Mouse (Mus musculus) NIH3T3 (cell line): ENCODE measurements around the gene Xrcc1.
"Not testable (repeated sequence)": the region's sequence is repeated elsewhere in the genome, so short reads cannot be mapped to it uniquely, and the experiment has no call there.

ENCODE experiments used
- DNase-seq: peaks from one replicate; pipeline ENCODE4 v3.0.0-alpha.2; 2012; ENCODE audit warnings: low read depth

Xrcc1 gene

DNA sequence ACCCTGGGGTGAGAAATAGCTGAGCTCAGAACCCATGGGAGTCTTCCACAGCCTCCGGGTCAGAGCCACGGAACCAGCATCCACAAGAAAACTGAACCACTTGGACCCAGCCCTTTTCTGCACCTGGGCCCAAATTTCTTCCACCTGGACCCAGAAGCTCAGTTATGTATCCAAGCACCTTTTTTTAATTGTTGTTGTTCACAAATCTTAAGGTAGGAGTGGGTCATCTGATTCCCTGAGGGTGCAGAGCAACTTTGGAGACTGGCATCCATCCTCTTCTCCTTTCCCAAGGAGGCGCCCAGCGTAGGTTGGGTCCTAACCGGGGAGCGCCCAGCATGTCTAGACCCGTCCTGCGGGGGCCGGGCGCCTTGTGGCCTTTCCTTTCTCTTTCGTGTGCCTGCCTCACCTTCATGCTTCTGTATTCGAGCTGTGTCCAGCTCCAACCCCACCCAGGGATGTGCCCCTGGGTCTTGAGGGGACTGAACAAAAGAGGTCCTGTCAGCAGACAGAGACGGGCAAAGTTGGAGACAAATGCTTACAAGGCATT, at the start of gene Xrcc1, which contains the start of gene Pinlyp:
Xrcc1 (plus strand) TSS at position 222 of the 547 bp plus-strand sequence.
Pinlyp (minus strand) TSS at position 51 of the 547 bp plus-strand sequence.
- DNase-seq = no peak

DNA sequence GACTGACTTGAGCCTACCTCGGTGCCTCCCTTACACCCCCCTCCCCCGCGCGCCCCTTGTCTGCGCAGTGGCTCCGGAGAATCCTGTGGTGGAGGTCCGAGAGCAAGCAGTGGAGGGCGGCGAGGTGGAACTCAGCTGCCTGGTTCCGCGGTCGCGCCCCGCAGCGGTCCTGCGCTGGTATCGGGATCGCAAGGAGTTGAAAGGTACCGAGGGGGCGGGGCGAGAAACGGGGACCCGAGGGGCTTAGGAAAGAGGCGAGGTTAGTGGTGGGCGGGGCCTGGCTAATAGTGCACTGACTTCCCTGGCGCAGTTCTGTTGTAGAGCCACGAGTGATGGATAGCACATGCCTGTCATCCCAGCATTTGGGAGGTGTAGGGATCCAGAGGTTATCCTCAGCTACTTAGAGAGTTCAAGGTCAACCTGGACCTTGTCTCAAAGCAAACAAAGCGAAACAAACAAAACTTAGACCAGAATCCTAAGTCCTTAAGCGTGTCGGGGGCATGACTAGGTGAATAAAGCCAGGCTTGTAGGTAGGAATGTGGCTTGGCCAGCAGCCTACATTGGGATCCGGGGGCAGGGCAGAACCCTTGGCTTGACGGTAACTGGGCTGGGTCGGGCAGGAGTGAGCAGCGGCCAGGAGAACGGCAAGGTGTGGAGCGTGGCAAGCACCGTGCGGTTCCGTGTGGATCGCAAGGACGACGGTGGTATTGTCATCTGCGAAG, 46.1 kb upstream of the Xrcc1 start:
- DNase-seq = no peak

DNA sequence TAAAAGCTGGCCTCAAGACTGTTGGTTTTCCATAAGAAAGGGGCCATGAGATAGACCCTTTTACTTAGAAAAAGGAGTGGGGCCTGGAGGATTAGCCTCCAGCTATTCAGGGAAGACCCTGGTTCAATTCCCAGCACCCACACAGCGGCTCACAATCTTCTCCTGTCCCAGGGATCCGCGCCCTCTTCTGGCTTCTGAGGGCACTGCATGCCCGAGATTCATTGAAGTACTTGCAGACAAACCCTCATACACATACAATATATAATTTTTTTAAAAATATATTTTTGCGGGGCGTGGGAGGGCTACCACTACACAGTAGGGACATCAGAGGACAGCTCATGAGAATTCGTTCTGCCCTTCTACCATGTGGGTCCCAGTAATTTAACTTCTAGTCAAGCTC, 45.2 kb upstream of the Xrcc1 start:
- peak; percentile 49 for DNase-seq

DNA sequence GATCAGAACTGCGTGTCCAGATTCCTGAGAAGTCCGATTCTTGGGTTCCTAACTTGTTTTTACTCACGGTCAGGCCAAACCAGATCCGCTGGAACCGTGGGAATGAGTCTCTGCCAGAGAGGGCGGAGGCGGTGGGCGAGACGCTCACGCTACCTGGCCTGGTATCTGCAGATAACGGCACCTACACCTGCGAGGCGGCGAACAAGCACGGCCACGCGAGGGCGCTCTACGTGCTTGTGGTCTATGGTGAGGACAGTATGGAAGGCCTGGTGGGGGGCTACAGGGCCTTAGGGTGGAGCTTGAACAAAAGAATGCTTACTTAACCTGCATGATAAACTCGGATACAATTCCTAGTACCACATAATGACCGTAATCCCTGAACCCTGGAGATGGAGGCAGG, 44.6 kb upstream of the Xrcc1 start:
- DNase-seq = no peak

DNA sequence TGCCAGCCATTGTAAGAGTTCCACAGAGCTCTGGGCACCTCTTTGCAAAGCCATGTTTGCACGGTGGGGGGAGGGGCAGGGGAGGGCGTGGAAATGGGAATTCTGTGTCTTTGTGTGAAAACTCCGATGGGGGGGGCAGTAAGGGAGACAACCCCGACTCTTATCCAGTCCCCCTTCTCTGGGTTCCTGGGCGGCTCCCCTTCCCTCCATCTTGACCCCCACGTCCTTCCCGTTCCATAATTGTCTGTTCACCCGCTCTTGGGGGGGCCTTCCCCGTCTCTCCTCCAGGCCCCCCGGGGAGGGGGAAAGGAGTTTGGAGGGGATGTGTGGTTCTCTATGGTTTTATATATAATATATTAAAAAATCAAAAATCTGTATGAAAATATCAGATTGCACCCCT, 42.1 kb upstream of the Xrcc1 start:
- no peak for DNase-seq

DNA sequence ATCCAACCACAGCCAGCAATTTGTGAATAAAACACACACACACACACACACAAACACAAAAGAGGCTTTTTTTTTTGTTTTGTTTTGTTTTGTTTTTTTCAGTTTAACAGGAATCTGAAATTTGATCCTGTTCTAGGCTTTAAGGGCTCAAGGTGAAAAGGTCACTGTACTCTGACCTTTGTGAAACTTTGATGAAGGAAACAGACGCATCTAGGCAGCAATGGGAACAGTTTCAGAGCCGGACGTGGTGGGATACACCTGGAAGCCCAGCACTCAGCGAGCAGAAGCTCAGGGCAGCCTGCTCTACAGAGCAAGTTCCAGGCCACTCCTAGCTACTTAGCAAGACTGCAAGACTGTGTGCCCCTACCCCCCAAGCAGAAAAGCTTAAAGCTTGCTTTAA, 41.2 kb upstream of the Xrcc1 start:
- no peak for DNase-seq

DNA sequence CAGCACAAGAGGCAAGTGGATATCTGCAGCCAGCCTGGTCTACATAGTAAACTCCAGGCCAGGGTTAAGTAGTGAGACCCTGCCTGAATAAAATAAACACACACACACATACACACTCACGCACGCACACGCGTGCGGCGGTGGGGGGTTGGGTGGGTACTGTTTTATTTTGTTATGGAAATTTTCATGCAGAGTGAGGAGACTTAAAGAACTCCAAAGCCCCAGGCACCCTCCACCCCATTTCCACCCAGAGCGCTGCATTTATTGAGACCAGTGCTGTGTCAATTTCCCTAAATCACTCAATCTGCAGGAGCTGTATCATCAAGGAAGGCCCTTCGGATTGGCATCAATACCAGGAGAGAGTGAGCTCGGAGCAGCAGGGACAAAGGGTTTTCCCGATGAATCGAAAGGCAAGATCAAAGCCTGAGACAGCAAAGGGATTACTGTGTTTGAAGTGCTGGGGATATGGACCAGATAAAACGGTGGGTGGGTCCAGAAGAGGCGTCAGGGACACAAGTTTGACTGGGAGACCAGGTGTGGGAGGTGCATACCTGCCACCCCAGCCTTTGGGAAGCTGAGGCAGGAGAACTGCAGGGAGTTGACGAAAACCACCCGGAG, 40.5 kb upstream of the Xrcc1 start:
- DNase-seq = no peak

DNA sequence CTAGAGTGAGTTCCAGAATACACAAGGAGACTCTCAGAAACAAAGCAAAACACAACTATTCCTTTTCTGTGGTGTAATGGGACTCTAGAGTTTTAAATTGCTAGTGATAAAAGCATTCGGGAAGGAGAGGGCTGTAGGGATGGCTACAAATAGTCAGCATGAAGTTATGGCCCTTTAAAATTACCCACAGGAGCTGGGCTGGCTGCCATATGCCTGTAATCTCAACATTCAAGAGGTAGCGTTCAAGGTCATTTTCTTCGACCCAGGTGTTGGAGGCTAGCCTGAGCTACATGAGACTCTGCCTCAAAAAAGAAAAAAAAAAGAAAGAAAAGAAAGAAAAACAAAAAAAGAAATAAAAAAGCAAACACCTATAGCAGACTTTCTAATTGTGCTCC, 40.0 kb upstream of the Xrcc1 start:
- DNase-seq = peak; percentile 54

DNA sequence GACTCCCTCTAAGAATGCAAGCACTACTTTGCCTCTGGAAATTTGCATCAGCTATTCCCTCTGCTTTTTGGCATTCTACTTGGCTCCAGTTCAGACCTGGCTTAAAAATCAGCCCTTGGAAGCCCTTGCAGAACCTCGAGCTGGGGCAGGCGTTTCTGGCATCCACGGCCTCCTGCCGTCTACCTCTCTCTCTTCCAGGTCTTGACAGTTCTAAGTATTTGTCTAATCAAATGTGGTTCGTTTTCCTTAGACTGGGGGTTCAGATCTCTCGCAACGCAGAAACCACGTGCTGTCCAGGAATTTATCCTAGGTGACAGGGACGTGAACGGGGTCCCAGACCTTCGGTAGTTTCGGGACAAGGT, 39.6 kb upstream of the Xrcc1 start:
- DNase-seq = peak; percentile 85

DNA sequence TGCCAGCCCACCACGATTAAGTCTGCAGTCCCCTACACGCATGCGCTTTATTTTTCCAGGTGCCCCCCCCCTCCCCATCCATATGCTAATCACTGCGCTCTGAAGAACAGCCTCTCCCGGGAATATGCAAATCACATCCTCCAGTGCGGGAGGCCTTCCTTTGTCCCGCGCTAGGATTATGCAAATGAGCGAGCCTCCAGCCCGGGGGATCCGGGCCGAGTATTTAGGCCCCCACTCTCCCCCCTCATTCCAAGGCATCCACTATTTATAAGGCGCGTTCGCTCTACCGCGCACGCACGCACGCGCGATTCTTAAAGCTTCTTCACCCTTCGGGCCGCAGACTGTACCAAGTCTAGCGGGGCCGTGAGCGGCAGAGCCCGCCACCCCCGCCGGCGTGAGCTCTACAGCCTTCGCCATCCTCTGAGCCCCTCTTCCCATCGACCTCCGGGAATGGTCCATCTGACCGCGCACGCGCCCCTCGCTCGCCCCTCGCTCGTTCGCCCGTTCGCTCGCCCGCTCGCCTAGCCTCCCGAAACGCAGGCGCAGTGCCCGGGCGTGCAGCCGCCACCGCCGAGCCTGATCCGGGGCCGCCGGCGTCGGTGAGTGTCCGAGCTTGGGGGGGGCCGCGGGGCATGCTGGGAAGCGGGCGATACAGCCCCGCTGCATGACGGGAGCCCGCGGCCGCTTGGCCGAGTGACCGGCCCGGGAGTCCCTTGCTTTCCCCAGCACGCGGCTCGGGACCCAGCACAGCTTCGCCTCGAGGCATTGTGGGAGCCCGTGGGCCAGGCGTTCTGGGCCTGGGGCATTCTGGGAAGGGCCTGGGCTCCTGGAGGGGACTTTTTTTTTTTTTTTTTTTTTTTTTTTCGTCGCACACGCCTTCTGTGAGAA, 39.0 kb upstream of the Xrcc1 start, which contains the start of gene Zfp428:
Zfp428 (plus strand) TSS at position 169 of the 888 bp plus-strand sequence.
- peak; percentile 91 for DNase-seq

DNA sequence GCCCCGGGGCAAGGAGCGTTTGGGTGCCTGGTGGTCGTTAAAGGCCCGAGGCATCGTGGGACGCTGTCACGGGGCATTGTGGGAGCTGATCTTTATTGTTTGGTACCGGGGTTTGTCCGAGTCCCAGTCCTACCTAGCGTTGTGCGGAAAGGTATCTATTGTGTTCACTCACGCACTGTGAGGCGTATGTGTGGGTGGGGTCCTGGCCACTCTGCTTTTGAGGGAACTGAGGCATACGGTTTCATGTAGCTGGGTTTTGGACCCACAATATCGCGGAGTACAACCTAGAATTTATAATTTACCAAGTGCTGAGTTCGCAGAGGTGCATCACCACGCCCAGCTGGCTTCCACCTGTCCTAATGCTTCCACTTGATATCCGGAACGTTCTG, 38.4 kb upstream of the Xrcc1 start:
- no peak for DNase-seq

DNA sequence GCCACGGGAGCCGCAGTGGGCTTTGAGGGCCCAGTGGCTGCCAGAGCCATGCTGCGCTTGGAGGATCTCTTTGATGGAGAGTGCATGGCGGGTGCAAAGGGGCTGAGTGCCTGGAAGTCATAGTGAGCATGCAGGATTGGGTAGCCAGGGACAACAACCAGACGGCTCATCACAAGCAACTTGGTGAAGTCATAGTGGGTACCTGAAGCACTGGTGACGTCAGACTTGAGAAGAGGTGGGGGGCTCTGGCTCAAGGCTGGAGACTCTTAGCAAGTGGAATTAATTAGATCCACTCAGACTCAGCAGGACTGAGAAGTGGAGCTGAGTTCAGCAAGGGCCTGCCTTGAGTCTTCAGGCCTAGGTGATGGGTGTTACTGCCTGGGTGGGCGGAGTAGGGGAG, 33.7 kb upstream of the Xrcc1 start, which contains the start of gene AC161166.1:
AC161166.1 (minus strand) TSS at position 101 of the 400 bp plus-strand sequence.
- no peak for DNase-seq

DNA sequence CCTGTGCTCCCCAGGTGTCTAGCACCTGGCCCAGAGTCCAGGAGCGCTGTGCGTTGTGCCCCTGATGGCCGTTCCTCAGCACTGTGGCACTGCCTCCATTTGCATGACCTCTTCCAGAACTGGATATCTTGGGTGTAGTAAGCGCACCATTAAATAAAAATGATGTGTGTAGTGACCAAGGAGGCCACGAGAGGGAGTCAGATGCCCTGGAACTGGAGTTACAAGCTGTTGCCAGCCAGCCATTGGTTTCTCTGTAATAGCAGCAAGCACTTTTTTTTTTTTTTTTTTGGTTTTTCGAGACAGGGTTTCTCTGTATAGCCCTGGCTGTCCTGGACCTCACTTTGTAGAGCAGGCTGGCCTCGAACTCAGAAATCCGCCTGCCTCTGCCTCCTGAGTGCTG, 29.8 kb upstream of the Xrcc1 start:
- DNase-seq = not testable (repeated sequence)

DNA sequence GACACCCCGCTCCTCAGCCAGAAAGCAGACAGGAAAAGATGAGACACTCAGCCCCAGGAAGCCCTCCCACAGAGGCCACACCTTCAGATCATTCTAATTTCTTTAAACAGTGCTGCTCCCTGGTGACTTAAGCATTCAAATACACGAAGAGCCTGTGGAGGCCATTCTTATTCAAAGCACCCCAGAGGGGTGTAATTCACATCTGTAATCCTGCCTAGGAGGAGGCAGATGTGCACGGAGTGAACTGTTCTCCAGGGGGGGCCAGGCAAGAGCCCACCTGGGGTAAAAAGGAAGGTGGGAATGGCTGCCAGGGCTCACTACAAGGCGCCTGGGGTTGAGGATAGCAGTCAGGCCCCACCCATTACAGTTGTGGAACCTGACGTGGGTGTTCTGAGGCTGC, 29.0 kb upstream of the Xrcc1 start:
- DNase-seq = no peak

DNA sequence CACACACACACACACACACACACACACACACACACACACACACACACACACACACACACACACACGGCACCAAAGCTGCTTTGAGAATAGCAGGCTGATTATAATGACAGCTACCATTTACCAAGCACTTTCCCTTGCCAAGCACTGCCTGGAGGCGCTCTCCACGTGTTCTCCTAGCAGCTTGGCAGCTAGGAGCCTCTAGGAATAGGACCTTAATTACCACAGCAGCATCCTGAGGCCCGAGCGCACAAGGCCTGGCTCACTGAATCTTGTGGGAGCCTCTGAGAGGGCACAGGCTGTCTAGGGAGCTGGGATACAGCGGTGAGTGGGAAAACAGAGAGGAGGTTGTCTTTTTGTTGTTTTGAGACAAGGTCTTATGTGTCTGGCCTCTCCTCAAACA, 28.4 kb upstream of the Xrcc1 start:
- DNase-seq = no peak

DNA sequence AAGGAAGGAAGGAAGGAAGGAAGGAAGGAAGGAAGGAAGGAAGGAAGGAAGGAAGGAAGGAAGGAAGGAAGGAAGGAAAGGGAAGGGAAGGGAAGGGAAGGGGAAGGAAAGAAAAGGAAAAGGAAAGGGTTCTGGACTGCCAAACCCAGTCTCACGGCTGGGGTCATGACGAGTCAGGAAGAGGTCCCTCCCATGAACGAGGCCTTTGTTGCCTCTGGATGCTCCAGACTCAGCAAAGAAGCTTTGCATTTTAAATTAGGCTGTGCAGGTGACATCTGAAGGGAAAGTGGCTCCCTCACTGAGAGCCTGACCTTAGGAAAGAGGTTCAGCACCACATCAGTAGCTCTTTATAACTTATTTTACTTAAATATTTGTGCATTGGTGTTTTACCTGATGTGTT, 27.0 kb upstream of the Xrcc1 start:
- no peak for DNase-seq

DNA sequence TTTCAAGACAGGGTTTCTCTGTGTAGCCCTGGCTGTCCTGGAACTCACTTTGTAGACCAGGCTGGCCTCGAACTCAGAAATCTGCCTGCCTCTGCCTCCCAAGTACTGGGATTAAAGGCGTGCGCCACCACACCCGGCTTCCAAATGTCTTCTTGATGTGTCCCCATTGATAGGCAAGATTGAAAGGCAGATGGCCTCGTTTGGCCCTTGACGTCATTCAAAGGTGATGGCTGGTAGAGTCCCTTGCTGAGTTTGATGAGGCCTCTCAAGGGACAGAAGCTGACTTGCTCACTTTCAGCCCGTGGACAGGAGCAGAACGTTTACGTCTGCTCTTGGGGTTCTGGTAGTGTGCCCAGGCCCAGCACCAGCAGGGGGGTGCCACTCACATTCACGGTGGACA, 26.0 kb upstream of the Xrcc1 start:
- DNase-seq = not testable (repeated sequence)

DNA sequence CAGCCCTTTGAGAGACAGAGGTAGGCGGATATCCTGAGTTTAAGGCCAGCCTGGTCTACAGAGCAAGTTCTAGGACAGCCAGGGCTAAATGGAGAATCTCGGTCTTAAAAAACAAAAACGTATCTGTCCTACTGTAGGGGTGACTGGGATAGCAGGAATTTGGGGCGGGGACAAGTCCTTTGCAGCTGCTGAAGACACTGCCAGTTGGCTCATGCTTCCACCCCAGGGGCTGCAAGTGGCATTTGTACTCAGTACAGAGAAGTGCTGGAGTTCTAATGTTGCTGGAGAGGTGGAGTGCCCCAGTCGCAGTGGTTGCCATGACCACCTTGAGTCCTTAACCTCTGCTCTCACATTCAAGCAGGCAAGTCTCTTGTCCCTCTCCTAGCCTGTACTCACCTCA, 23.3 kb upstream of the Xrcc1 start:
- DNase-seq = peak; percentile 39

DNA sequence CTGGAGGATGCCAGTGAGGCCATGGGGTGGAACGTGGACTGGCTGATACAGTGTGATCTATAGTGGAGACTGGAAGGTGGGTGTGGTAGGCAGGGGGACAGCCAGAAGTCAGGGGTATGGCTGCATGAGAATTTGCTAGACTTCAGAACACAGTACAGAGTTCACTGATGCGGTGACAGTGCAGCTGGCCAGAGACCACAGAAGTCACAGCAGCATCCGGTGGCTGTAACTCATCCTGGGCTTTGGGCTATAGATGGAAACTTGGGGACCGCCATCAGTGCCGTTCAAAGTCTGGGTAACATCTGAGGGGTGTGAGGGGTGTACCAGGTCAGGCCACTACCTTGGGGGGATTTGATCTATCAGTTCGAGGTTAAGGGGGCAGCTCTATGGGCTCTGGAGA, 22.4 kb upstream of the Xrcc1 start:
- no peak for DNase-seq

DNA sequence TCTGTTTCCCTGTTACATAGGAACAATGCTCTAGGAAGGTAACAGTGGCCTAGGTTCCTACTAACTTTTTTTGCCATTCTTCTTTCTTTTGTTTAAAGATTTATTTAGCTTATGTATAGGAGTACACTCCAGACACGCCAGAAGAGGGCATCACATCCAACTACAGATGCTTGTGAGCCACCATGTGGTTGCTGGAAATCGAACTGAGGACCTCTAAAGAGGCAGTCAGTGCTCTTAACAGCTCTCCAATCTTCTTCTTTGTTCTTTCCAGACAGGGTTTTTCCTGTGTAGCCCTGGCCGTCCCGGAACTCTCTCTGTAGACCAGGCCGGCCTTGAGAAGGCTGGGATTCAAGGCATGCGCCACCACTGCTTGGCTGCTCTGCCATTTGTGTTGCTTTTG, 21.1 kb upstream of the Xrcc1 start:
- DNase-seq = no peak

DNA sequence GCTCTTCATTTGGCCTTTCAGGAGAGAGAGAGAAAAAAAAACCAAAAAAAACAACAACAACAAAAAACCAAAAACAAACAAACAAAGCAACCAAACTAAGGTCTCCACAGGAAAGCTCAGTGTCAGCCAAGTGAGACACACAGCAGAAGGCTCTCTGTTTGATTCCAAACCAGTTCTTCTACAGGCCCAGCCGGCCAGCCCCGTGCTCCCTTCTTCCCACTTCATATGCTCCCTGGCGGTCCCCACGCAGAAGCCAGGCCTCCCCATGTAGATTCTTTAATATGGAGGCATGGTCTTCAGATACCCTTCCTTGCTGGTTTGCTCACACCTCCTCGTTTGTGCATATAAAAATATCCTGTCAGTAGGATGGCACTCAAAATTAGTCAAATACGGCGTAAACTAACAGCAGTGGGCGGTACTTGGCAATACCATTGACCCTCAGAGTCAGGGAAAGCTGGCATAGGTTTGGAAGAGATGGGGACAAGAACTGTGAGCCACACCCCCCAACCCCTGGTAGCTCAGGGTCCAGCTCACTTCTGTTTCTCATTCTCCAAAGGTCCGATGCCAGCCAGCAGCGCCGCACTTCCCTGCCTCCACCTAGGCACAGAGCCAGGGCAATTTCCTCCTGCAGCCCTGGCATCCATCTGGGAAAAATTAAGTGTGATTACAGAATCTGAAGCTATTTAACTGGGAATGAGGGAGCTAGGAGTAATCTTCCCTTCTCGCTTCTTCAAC, 20.2 kb upstream of the Xrcc1 start:
- peak; percentile 59 for DNase-seq

DNA sequence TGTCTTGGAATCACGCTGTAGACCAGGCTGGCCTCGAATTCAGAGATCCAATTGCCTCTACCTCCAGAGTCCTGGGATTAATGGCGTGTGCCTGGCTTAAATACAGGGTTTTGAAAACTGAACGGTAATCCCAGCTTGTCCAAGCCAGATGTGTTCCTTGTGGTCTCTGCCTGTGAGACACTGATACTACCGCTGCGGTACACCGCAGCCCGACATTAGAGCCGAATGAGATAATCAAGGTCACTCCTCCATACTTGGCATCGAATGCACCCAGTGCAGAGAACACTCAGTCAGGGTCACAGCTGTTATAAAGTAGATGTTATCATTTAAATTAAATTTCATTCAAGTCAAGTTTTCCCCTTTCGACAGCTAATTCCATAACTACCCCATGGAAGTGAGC, 17.2 kb upstream of the Xrcc1 start:
- no peak for DNase-seq
